ENCODE assay signal across 11 mouse cellular contexts in genomic region chr2:93447500-93448249, GRCm38 (mm10). TPM values are rescaled to one million over a fixed set of nuclear protein-coding genes. Genes with fewer than 3 reads are reported as not detected.
A peak's percentile ranks its signal among the peaks of the same experiment; 100 is the strongest.
DNase-seq lines count a peak whose midpoint lies in the region; ATAC-seq and TF ChIP-seq lines count a peak whose summit lies in the region.
"Had no signal": no experiment of that assay in that cellular context is flagged by ENCODE, and none has a peak within 500 bp of the region (broad histone marks: within the 10 kb centered on the region; RNA-seq: fewer than 3 reads in every experiment).

No protein-coding gene starts in this region.

- no peak for TF ChIP-seq RAD21 in MEL (IDR thresholded peaks at IDR 0.05; ENCODE audit: low read depth, low read length)

- peaks cover 62% of the 10 kb centered on the region for H3K27me3 ChIP-seq in heart, embryonic 10.5 days (ENCODE audit: insufficient read depth, poor library complexity, severe bottlenecking)
- no peaks in the 10 kb centered on the region for H3K27me3 ChIP-seq in MEL (ENCODE audit: control insufficient read depth in 1 of 2, insufficient read depth in 2 of 2, low read length in 2 of 2)
- H3K27me3 ChIP-seq in liver, embryonic 16.5 days (ENCODE audit: control insufficient read depth, insufficient read depth, low read depth, low read length): no peaks in the 10 kb centered on the region
- H3K27me3 ChIP-seq: heart, embryonic 15.5 days had no signal

- no peaks in the 10 kb centered on the region for H3K79me2 ChIP-seq in MEL (ENCODE audit: control insufficient read depth, insufficient read depth, low read length, poor library complexity)

- peak overlapping the region; percentile 63 for H3K4me2 ChIP-seq in liver, embryonic 16.5 days (ENCODE audit: low read depth, low read length)
- H3K4me2 ChIP-seq: heart, embryonic 15.5 days had no signal

- H3K36me3 ChIP-seq in heart, embryonic 10.5 days: no peaks in the 10 kb centered on the region
- H3K36me3 ChIP-seq in MEL (ENCODE audit: control insufficient read depth in 1 of 2, insufficient read depth in 2 of 2, low read length in 2 of 2): peaks cover 3 to 27% of the 10 kb centered on the region in 2 experiments; a peak in 3 of 4 replicates
- peaks cover 3% of the 10 kb centered on the region; the same call in 1 of the 2 replicates for H3K36me3 ChIP-seq in liver, embryonic 16.5 days (ENCODE audit: control insufficient read depth, insufficient read depth)
- H3K36me3 ChIP-seq: heart, embryonic 15.5 days had no signal

- no peaks in the 10 kb centered on the region for H3K9me3 ChIP-seq in heart, embryonic 10.5 days
- H3K9me3 ChIP-seq in MEL (replicated peaks; ENCODE audit: insufficient read depth, low read length): no peaks in the 10 kb centered on the region
- H3K9me3 ChIP-seq in liver, embryonic 16.5 days (replicated peaks; ENCODE audit: control insufficient read depth, low read length): no peaks in the 10 kb centered on the region
- H3K9me3 ChIP-seq: heart, embryonic 15.5 days had no signal

- DNase-seq in heart, embryonic 10.5 days (ENCODE audit: low spot score): no peak
- no peak for DNase-seq in heart, postnatal 25 days (ENCODE audit: low spot score)
- peak; percentile 84 for DNase-seq in MEL (ENCODE audit: low read depth, low spot score)
- DNase-seq in gastrocnemius, adult 2 months: no peak
- DNase-seq in frontal cortex, postnatal 36 days (ENCODE audit: low spot score in 2 of 2): no peak
- no peak for DNase-seq in kidney, adult 11 months
- DNase-seq: cerebellum, postnatal 25 days; kidney, postnatal 4 days had no signal

- intact Hi-C loops in heart, postnatal 25 days (cut with DNase I): no loop called here
- intact Hi-C loops in gastrocnemius, adult 2 months (cut with DNase I): no loop called here

- 80% methylated on average over 6 of the region's 6 CpGs for WGBS in heart, embryonic 10.5 days
- 34% methylated on average over 6 of the region's 6 CpGs for WGBS in liver, embryonic 16.5 days (ENCODE audit: insufficient replicate concordance)

- no peak for TF ChIP-seq CTCF in MEL (IDR thresholded peaks at IDR 0.05 in 2 of 3, conservative IDR thresholded peaks at IDR 0.05 in 1 of 3; ENCODE audit: control insufficient read depth in 1 of 3, insufficient read depth in 1 of 3, low read depth in 2 of 3, low read length in 3 of 3, poor library complexity in 1 of 3, severe bottlenecking in 1 of 3)
- no peak for TF ChIP-seq CTCF in gastrocnemius, adult 2 months (IDR thresholded peaks at IDR 0.05)

- H3K4me3 ChIP-seq in heart, embryonic 10.5 days: no peak overlapping the region
- H3K4me3 ChIP-seq in MEL (ENCODE audit: control insufficient read depth in 1 of 2, insufficient read depth in 1 of 2, low read depth in 2 of 2, low read length in 2 of 2): no peak overlapping the region
- peak overlapping the region; percentile 29 for H3K4me3 ChIP-seq in liver, embryonic 16.5 days (ENCODE audit: low read depth, low read length)
- H3K4me3 ChIP-seq in gastrocnemius, adult 2 months: no peak overlapping the region
- H3K4me3 ChIP-seq: heart, embryonic 15.5 days had no signal

- TF ChIP-seq POLR2A in MEL (IDR thresholded peaks at IDR 0.05; ENCODE audit: control insufficient read depth in 1 of 2, insufficient read depth in 1 of 2, low read depth in 1 of 2, low read length in 2 of 2, poor library complexity in 1 of 2): no peak

- H3K9ac ChIP-seq in MEL (ENCODE audit: control insufficient read depth, low read depth, low read length, poor library complexity, severe bottlenecking): peak overlapping the region; percentile 31
- H3K9ac ChIP-seq in liver, embryonic 16.5 days (ENCODE audit: low read depth, low read length): peak overlapping the region; percentile 59
- H3K9ac ChIP-seq: heart, embryonic 15.5 days had no signal

- peak overlapping the region; percentile 13; the same call in 1 of the 2 replicates for H3K27ac ChIP-seq in heart, embryonic 10.5 days
- peak overlapping the region; percentile 73 for H3K27ac ChIP-seq in MEL (ENCODE audit: control insufficient read depth, low read depth, low read length)
- peak overlapping the region; percentile 90 for H3K27ac ChIP-seq in liver, embryonic 16.5 days (ENCODE audit: low read length)
- H3K27ac ChIP-seq in gastrocnemius, adult 2 months: no peak overlapping the region
- H3K27ac ChIP-seq: heart, embryonic 15.5 days had no signal

- peaks cover 72% of the 10 kb centered on the region for H3K4me1 ChIP-seq in heart, embryonic 10.5 days
- H3K4me1 ChIP-seq in MEL (ENCODE audit: control insufficient read depth in 1 of 2, insufficient read depth in 2 of 2, low read length in 2 of 2): peaks cover 20 to 34% of the 10 kb centered on the region in 2 experiments
- peaks cover 81% of the 10 kb centered on the region for H3K4me1 ChIP-seq in liver, embryonic 16.5 days (ENCODE audit: control insufficient read depth, low read depth, low read length)

- peak; percentile 86 for ATAC-seq in erythroid progenitor cell, adult 5-6 weeks (replicated peaks; ENCODE audit: low FRiP score, poor library complexity, severe bottlenecking)
- ATAC-seq in liver, embryonic 16.5 days (ENCODE audit: low read depth): peak; percentile 91

- TF ChIP-seq EP300 in MEL (IDR thresholded peaks at IDR 0.05; ENCODE audit: low read depth in 1 of 2, low read length in 2 of 2): peak; percentile 90 to 93

TF ChIP-seq in MEL, 35 proteins besides CTCF, POLR2A, EP300 and RAD21:
- TF ChIP-seq MYC (IDR thresholded peaks at IDR 0.05; ENCODE audit: low read depth, low read length) (peak; percentile 57; the same call in 1 of the 2 replicates), MAZ (IDR thresholded peaks at IDR 0.05; ENCODE audit: low read depth, low read length) (peak; percentile 93), TBP (IDR thresholded peaks at IDR 0.05; ENCODE audit: low read depth, low read length) (no peak), JUND (IDR thresholded peaks at IDR 0.05; ENCODE audit: low read depth, low read length) (no peak), SMC3 (IDR thresholded peaks at IDR 0.05; ENCODE audit: low read depth, low read length) (no peak), CHD2 (IDR thresholded peaks at IDR 0.05; ENCODE audit: low read length) (no peak), TAL1 (IDR thresholded peaks at IDR 0.05; ENCODE audit: low read length) (peak; percentile 88), RCOR1 (IDR thresholded peaks at IDR 0.05; ENCODE audit: low read depth, low read length) (peak; percentile 74), ETS1 (IDR thresholded peaks at IDR 0.05; ENCODE audit: low read depth, low read length) (peak; percentile 86), ZMIZ1 (IDR thresholded peaks at IDR 0.05; ENCODE audit: low read depth, low read length) (0 out of 2 replicates have a peak, but pooled peaks have one; percentile 24), MAFK (IDR thresholded peaks at IDR 0.05; ENCODE audit: borderline replicate concordance, low read depth, low read length) (0 out of 2 replicates have a peak, but pooled peaks have one; percentile 16), MAX (IDR thresholded peaks at IDR 0.05; ENCODE audit: low read length) (peak; percentile 70; the same call in 1 of the 2 replicates), USF1 (IDR thresholded peaks at IDR 0.05; ENCODE audit: low read depth, low read length) (no peak), ZKSCAN1 (IDR thresholded peaks at IDR 0.05; ENCODE audit: low read depth, low read length) (peak; percentile 48; the same call in 1 of the 2 replicates), ZC3H11A (IDR thresholded peaks at IDR 0.05; ENCODE audit: low read depth, low read length) (no peak), MEF2A (IDR thresholded peaks at IDR 0.05; ENCODE audit: extremely low read depth, insufficient replicate concordance, low read depth, low read length, poor library complexity, severe bottlenecking) (no peak), MYB (IDR thresholded peaks at IDR 0.05; ENCODE audit: low read depth, low read length) (peak; percentile 69; the same call in 1 of the 2 replicates), UBTF (IDR thresholded peaks at IDR 0.05; ENCODE audit: borderline replicate concordance, insufficient read depth, low read depth, low read length) (no peak), ZNF384 (IDR thresholded peaks at IDR 0.05; ENCODE audit: low read depth, low read length) (0 out of 2 replicates have a peak, but pooled peaks have one; percentile 12), MXI1 (IDR thresholded peaks at IDR 0.05; ENCODE audit: low read depth, low read length) (peak; percentile 58), NRF1 (IDR thresholded peaks at IDR 0.05; ENCODE audit: insufficient read depth, low read depth, low read length, poor library complexity, severe bottlenecking) (peak; percentile 13; the same call in 1 of the 2 replicates), GATA1 (IDR thresholded peaks at IDR 0.05; ENCODE audit: low read depth, low read length) (peak; percentile 55; the same call in 1 of the 2 replicates), CHD1 (IDR thresholded peaks at IDR 0.05; ENCODE audit: low read depth, low read length) (no peak), SIN3A (IDR thresholded peaks at IDR 0.05; ENCODE audit: low read length) (peak; percentile 82), POLR2AphosphoS5 (IDR thresholded peaks at IDR 0.05; ENCODE audit: borderline replicate concordance, low read depth, low read length) (no peak), BHLHE40 (IDR thresholded peaks at IDR 0.05; ENCODE audit: borderline replicate concordance, low read depth, low read length) (peak; percentile 44; the same call in 1 of the 2 replicates), POLR2AphosphoS2 (IDR thresholded peaks at IDR 0.05; ENCODE audit: low read length) (peak; percentile 48; the same call in 1 of the 2 replicates), TCF12 (IDR thresholded peaks at IDR 0.05; ENCODE audit: low read depth, low read length) (peak; percentile 91)

RNA-seq across cellular contexts. Expression of gene Cd82, which starts 15.3 kb away (rescaled TPM):
- polyA plus RNA-seq in heart, embryonic 10.5 days (2016; fragmentation: Nextera tagmentation; extraction: Ambion mirVana): 12.9 and 16.6 TPM in 2 replicates
- total RNA-seq in heart, postnatal 25 days (2021): 10 to 100 TPM; 11.9 to 12.6 TPM
- total RNA-seq in MEL (2012; rRNA removed): 24.4 and 37.6 TPM in 2 replicates
- 10 to 100 TPM in 1 of 2 experiments, not detected in 1; 59.7 TPM for polyA plus RNA-seq in MEL (2012; ENCODE audit: insufficient read depth in 1 of 2, insufficient read length in 2 of 2, low read depth in 1 of 2, low replicate concordance in 2 of 2, missing spikeins in 1 of 2)
- total RNA-seq in erythroid progenitor cell, adult 5-6 weeks (2015; ENCODE audit: low replicate concordance): 310 and 373 TPM in 2 replicates
- total RNA-seq in erythroid progenitor cell, adult 5-6 weeks (2017; ENCODE audit: low replicate concordance): 342 and 415 TPM in 2 replicates
- polyA plus RNA-seq in liver, embryonic 16.5 days (2015; fragmentation: Nextera tagmentation; extraction: Ambion mirVana): 111 and 112 TPM in 2 replicates
- total RNA-seq in gastrocnemius, adult 2 months (2021): 10 to 100 TPM in 1 of 2 experiments, 1 to 10 TPM in 1; 6.6 to 17.8 TPM
